Mouse (Mus musculus) inflammation-experienced regulatory T-cells (primary cell): ENCODE data around the gene 3100002H09Rik. TPM values are rescaled to one million over a fixed set of nuclear protein-coding genes. Genes with fewer than 3 reads are reported as not detected.

Source experiments
- polyA plus RNA-seq, 2 experiments: library from polyadenylated mRNA; unstranded; fragments of 100-300 nt; shearing (Covaris generic); gene quantifications; one replicate each; pipeline ENCODE4 v1.2.1; 2017

The 3100002H09Rik gene
- 1 to 10 TPM in 1 of 2 experiments, under 1 TPM in 1; 0.78 to 1.3 TPM for polyA plus RNA-seq

GRCm38 (mm10) chr4:124610703-124611102, at the start of gene 3100002H09Rik:
3100002H09Rik (minus strand) TSS chr4:124610803.

DNA sequence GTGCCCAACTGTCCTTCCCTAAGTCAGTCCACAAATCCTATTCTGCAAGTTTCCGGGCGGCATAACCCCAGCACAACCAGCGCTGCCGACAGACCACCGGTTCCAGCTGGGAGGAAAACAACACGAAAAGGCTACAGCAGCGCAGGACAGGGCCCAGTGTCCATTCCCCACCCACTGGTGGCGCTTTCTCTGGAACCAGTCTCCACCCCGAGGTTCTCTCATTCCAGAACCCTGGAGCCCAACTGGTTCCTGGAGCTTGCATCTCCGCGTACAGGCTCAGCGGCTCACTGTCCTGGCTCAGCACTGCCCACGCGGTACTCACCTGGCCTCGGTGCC, 45.9 kb upstream of the 3100002H09Rik start, which contains the start of gene Pou3f1:
Gene Pou3f1, plus strand, starts transcription at position 290 of the 336 bp plus-strand sequence.

Other genes with a start within 250 kb of the 3100002H09Rik start
- gene Pou3f1, start 46.0 kb upstream of the 3100002H09Rik start, polyA plus RNA-seq, result under 1 TPM; 0.14 to 0.59 TPM
- gene Utp11, start 82.8 kb upstream of the 3100002H09Rik start, polyA plus RNA-seq, result 10 to 100 TPM; 64.3 to 72.2 TPM
- 1 to 10 TPM; 1.2 TPM for gene Fhl3, start 89.9 kb upstream of the 3100002H09Rik start, polyA plus RNA-seq
- gene Sf3a3, start 104.0 kb upstream of the 3100002H09Rik start, polyA plus RNA-seq, result 100 to 1,000 TPM; 121 to 134 TPM
- gene Inpp5b, start 131.0 kb upstream of the 3100002H09Rik start, polyA plus RNA-seq, result 100 to 1,000 TPM; 135 to 166 TPM
- gene Mtf1, start 191.3 kb upstream of the 3100002H09Rik start, polyA plus RNA-seq, result 10 to 100 TPM; 17.9 to 18.0 TPM
- 100 to 1,000 TPM in 1 of 2 experiments, 10 to 100 TPM in 1; 77.7 to 103 TPM for gene Yrdc, start 239.9 kb upstream of the 3100002H09Rik start, polyA plus RNA-seq
- 10 to 100 TPM; 20.0 to 21.1 TPM for gene 1110065P20Rik, start 240.4 kb upstream of the 3100002H09Rik start, polyA plus RNA-seq